Mouse (Mus musculus): ENCODE measurements around the gene Slc5a11.

- TF ChIP-seq CTCF (IDR thresholded peaks at IDR 0.05; ENCODE audit: low read depth) (no peak), EP300 (IDR thresholded peaks at IDR 0.05; ENCODE audit: low read depth) (no peak)
Measured at GRCm38 (mm10) chr7:123289176-123289575, 74.6 kb downstream of the Slc5a11 start.

Measured in heart, postnatal 0 days (tissue).